Mouse (Mus musculus) lung, embryonic 15.5 days (tissue): ENCODE measurements at regions not wholly inside any gene's neighbourhood (a gene's known extent, or its start where the extent isn't known, plus 50 kb on each side); places are given as distances from the start of the nearest gene placed in this dataset.

Experiments used
- ATAC-seq: fragments of 200-750 bp; cut with Nextera tagmentation; 2 replicates; pipeline ENCODE4 v1.8.0; 2017; ENCODE audit warnings: moderate number of reproducible peaks, borderline replicate concordance; ENCODE audit not compliant: low FRiP score, low TSS enrichment; ENCODE audit errors: extremely low read depth
- H3K27ac ChIP-seq: fragments of 300-500 bp; sonication (generic); 2 replicates; pipeline ENCODE4 v1.5.1; 2015; ENCODE audit warnings: moderate library complexity, mild to moderate bottlenecking, inconsistent platforms
- H3K27me3 ChIP-seq: fragments of 300-500 bp; sonication (generic); 2 replicates; pipeline ENCODE4 v1.6.1; 2015; ENCODE audit warnings: inconsistent platforms
- H3K36me3 ChIP-seq: fragments of 300-500 bp; sonication (generic); 2 replicates; pipeline ENCODE4 v1.6.1; 2015; ENCODE audit warnings: inconsistent platforms
- H3K4me1 ChIP-seq: fragments of 300-500 bp; sonication (generic); 2 replicates; pipeline ENCODE4 v1.6.1; 2015; ENCODE audit warnings: inconsistent platforms
- H3K4me2 ChIP-seq: fragments of 300-500 bp; sonication (generic); 2 replicates; pipeline ENCODE4 v1.6.1; 2015; ENCODE audit warnings: inconsistent platforms, mild to moderate bottlenecking, moderate library complexity
- H3K4me3 ChIP-seq: fragments of 300-500 bp; sonication (generic); 2 replicates; pipeline ENCODE4 v1.5.1; 2015; ENCODE audit warnings: mild to moderate bottlenecking, inconsistent platforms
- H3K9ac ChIP-seq: fragments of 300-500 bp; sonication (generic); 2 replicates; pipeline ENCODE4 v1.6.1; 2015; ENCODE audit warnings: inconsistent platforms
- H3K9me3 ChIP-seq: fragments of 300-500 bp; sonication (generic); 2 replicates; pipeline ENCODE4 v1.6.1; 2016; ENCODE audit warnings: inconsistent platforms
- WGBS: fragments of 180-500 bp; shearing (Covaris S2); methylation state at CpG from one replicate; pipeline ENCODE4 v1.1.7; 2015; 5-methylcytosine and 5-hydroxymethylcytosine counted together

GRCm38 (mm10) chr5:126266929-126267609 lies 735.5 kb downstream of the Tmem132b start:
- ATAC-seq = no peak
- Histone ChIP-seq H3K27me3 (no peaks in the 10 kb centered on the region), H3K9ac (no peak overlapping the region), H3K36me3 (no peaks in the 10 kb centered on the region), H3K4me1 (no peaks in the 10 kb centered on the region), H3K27ac (no peak overlapping the region), H3K4me3 (no peak overlapping the region), H3K4me2 (no peak overlapping the region), H3K9me3 (no peaks in the 10 kb centered on the region)
- 68% methylated on average over 2 of the region's 2 CpGs for WGBS

- WGBS = 77% methylated on average over 4 of the region's 4 CpGs
- no peak overlapping the region for H3K9ac ChIP-seq
These were observed 737.0 kb downstream of the Tmem132b start for GRCm38 (mm10) chr5:126268592-126268991.

GRCm38 (mm10) chr5:126274316-126274715 lies 742.7 kb downstream of the Tmem132b start:
- H3K9me3 ChIP-seq = no peaks in the 10 kb centered on the region
- no peaks in the 10 kb centered on the region for H3K36me3 ChIP-seq
- H3K4me1 ChIP-seq = no peaks in the 10 kb centered on the region
- no peaks in the 10 kb centered on the region for H3K27me3 ChIP-seq
- H3K9ac ChIP-seq = no peak overlapping the region
- ATAC-seq = no peak
- H3K27ac ChIP-seq = no peak overlapping the region
- WGBS = 87% methylated on average over 8 of the region's 8 CpGs
- H3K4me3 ChIP-seq = no peak overlapping the region
- H3K4me2 ChIP-seq = no peak overlapping the region

More at GRCm38 (mm10) chr5:126268592-126268991, 737.0 kb downstream of the Tmem132b start:
- no peak overlapping the region for H3K4me2 ChIP-seq
- H3K36me3 ChIP-seq = no peaks in the 10 kb centered on the region
- no peak overlapping the region for H3K4me3 ChIP-seq
- H3K4me1 ChIP-seq = no peaks in the 10 kb centered on the region
- no peak overlapping the region for H3K27ac ChIP-seq
- no peaks in the 10 kb centered on the region for H3K9me3 ChIP-seq
- H3K27me3 ChIP-seq = no peaks in the 10 kb centered on the region
- no peak for ATAC-seq

GRCm38 (mm10) chr5:126281057-126281728 lies 749.6 kb downstream of the Tmem132b start:
- ATAC-seq = no peak
- Histone ChIP-seq H3K4me2 (no peak overlapping the region), H3K4me3 (no peak overlapping the region), H3K4me1 (no peaks in the 10 kb centered on the region), H3K9ac (no peak overlapping the region), H3K27me3 (no peaks in the 10 kb centered on the region), H3K27ac (no peak overlapping the region), H3K36me3 (no peaks in the 10 kb centered on the region), H3K9me3 (no peaks in the 10 kb centered on the region)
- 33% methylated on average over 10 of the region's 10 CpGs for WGBS

- Histone ChIP-seq H3K27ac (no peak overlapping the region), H3K4me1 (no peaks in the 10 kb centered on the region), H3K4me2 (no peak overlapping the region), H3K9ac (no peak overlapping the region), H3K9me3 (no peaks in the 10 kb centered on the region), H3K36me3 (no peaks in the 10 kb centered on the region), H3K27me3 (no peaks in the 10 kb centered on the region), H3K4me3 (no peak overlapping the region)
- no peak for ATAC-seq
- 7% methylated on average over 7 of the region's 7 CpGs for WGBS
These were observed 750.2 kb downstream of the Tmem132b start for GRCm38 (mm10) chr5:126281782-126282181.

- 70% methylated on average over 6 of the region's 6 CpGs for WGBS
- H3K4me1 ChIP-seq = no peaks in the 10 kb centered on the region
- H3K27me3 ChIP-seq = no peaks in the 10 kb centered on the region
- H3K36me3 ChIP-seq = no peaks in the 10 kb centered on the region
- no peak for ATAC-seq
- no peak overlapping the region for H3K9ac ChIP-seq
- no peak overlapping the region for H3K27ac ChIP-seq
- H3K4me3 ChIP-seq = no peak overlapping the region
- no peak overlapping the region for H3K4me2 ChIP-seq
- no peaks in the 10 kb centered on the region for H3K9me3 ChIP-seq
These were observed 793.3 kb downstream of the Tmem132b start for GRCm38 (mm10) chr5:126324847-126325246.

GRCm38 (mm10) chr5:126328276-126328675 lies 796.7 kb downstream of the Tmem132b start:
- no peak for ATAC-seq
- Histone ChIP-seq H3K4me3 (no peak overlapping the region), H3K4me1 (no peaks in the 10 kb centered on the region), H3K27me3 (no peaks in the 10 kb centered on the region), H3K9ac (no peak overlapping the region), H3K4me2 (no peak overlapping the region), H3K27ac (no peak overlapping the region), H3K9me3 (no peaks in the 10 kb centered on the region), H3K36me3 (no peaks in the 10 kb centered on the region)
- WGBS = 38% methylated on average over 3 of the region's 3 CpGs

GRCm38 (mm10) chr5:126335091-126335490 lies 803.5 kb downstream of the Tmem132b start:
- Histone ChIP-seq H3K4me1 (no peaks in the 10 kb centered on the region), H3K4me2 (no peak overlapping the region), H3K36me3 (no peaks in the 10 kb centered on the region), H3K4me3 (no peak overlapping the region), H3K27me3 (no peaks in the 10 kb centered on the region), H3K27ac (no peak overlapping the region), H3K9me3 (no peaks in the 10 kb centered on the region), H3K9ac (no peak overlapping the region)
- no peak for ATAC-seq
- WGBS = 52% methylated on average over 7 of the region's 7 CpGs

GRCm38 (mm10) chr5:126335553-126336520 lies 804.3 kb downstream of the Tmem132b start:
- H3K9ac ChIP-seq = no peak overlapping the region
- H3K9me3 ChIP-seq = no peaks in the 10 kb centered on the region
- 62% methylated on average over 6 of the region's 6 CpGs for WGBS
- no peak overlapping the region for H3K4me3 ChIP-seq
- H3K4me1 ChIP-seq = no peaks in the 10 kb centered on the region
- H3K36me3 ChIP-seq = no peaks in the 10 kb centered on the region
- H3K4me2 ChIP-seq = no peak overlapping the region
- H3K27ac ChIP-seq = no peak overlapping the region
- no peak for ATAC-seq
- H3K27me3 ChIP-seq = no peaks in the 10 kb centered on the region

- Histone ChIP-seq H3K27ac (no peak overlapping the region), H3K9me3 (no peaks in the 10 kb centered on the region), H3K4me3 (no peak overlapping the region), H3K36me3 (no peaks in the 10 kb centered on the region), H3K4me1 (no peaks in the 10 kb centered on the region), H3K9ac (no peak overlapping the region), H3K4me2 (no peak overlapping the region), H3K27me3 (no peaks in the 10 kb centered on the region)
- no peak for ATAC-seq
- WGBS = 69% methylated on average over 1 of the region's 1 CpGs
These were observed 806.3 kb downstream of the Tmem132b start for GRCm38 (mm10) chr5:126337884-126338283.

- H3K9ac ChIP-seq = no peak overlapping the region
- no peaks in the 10 kb centered on the region for H3K9me3 ChIP-seq
- H3K27ac ChIP-seq = no peak overlapping the region
- no peak overlapping the region for H3K4me3 ChIP-seq
- no peak overlapping the region for H3K4me2 ChIP-seq
- no peaks in the 10 kb centered on the region for H3K27me3 ChIP-seq
- H3K4me1 ChIP-seq = no peaks in the 10 kb centered on the region
- 78% methylated on average over 9 of the region's 9 CpGs for WGBS
- ATAC-seq = no peak
- no peaks in the 10 kb centered on the region for H3K36me3 ChIP-seq
These were observed 812.0 kb downstream of the Tmem132b start for GRCm38 (mm10) chr5:126343570-126343969.

- Histone ChIP-seq H3K4me2 (no peak overlapping the region), H3K9me3 (no peaks in the 10 kb centered on the region), H3K9ac (no peak overlapping the region), H3K4me1 (no peaks in the 10 kb centered on the region), H3K36me3 (no peaks in the 10 kb centered on the region), H3K4me3 (no peak overlapping the region), H3K27ac (no peak overlapping the region), H3K27me3 (no peaks in the 10 kb centered on the region)
- ATAC-seq = no peak
- WGBS = 95% methylated on average over 2 of the region's 2 CpGs
These were observed 819.4 kb downstream of the Tmem132b start for GRCm38 (mm10) chr5:126350936-126351335.
